Mouse (Mus musculus) lung, embryonic 16.5 days (tissue): ENCODE measurements around the gene Mansc1. TPM values are rescaled to one million over a fixed set of nuclear protein-coding genes. Genes with fewer than 3 reads are reported as not detected.

ENCODE experiments used
- ATAC-seq: fragments of 200-750 bp; cut with Nextera tagmentation; 2 replicates; pipeline ENCODE4 v1.8.0; 2017; ENCODE audit warnings: low read depth, mild to moderate bottlenecking, moderate library complexity
- H3K27ac ChIP-seq: fragments of 300-500 bp; sonication (generic); 2 replicates; pipeline ENCODE4 v1.5.1; 2014; ENCODE audit warnings: mild to moderate bottlenecking, control low read depth, low read length
- H3K27me3 ChIP-seq: fragments of 300-500 bp; sonication (generic); 2 replicates; pipeline ENCODE4 v1.6.1; 2014; ENCODE audit warnings: low read depth, low read length, mixed read lengths; ENCODE audit not compliant: control insufficient read depth, insufficient read depth
- H3K36me3 ChIP-seq: fragments of 300-500 bp; sonication (generic); 2 replicates; pipeline ENCODE4 v1.6.1; 2014; ENCODE audit warnings: low read length; ENCODE audit not compliant: control insufficient read depth, insufficient read depth
- H3K4me1 ChIP-seq: fragments of 300-500 bp; sonication (generic); replicated peaks from 2 replicates; pipeline ENCODE4 v1.6.1; 2014; ENCODE audit warnings: low read length, mixed read lengths; ENCODE audit not compliant: control insufficient read depth, insufficient read depth
- H3K4me2 ChIP-seq: fragments of 300-500 bp; sonication (generic); 2 replicates; pipeline ENCODE4 v1.6.1; 2014; ENCODE audit warnings: low read depth, low read length, control low read depth
- H3K4me3 ChIP-seq: fragments of 300-500 bp; sonication (generic); 2 replicates; pipeline ENCODE4 v1.5.1; 2014; ENCODE audit warnings: mild to moderate bottlenecking, low read length, control low read depth
- H3K9ac ChIP-seq: fragments of 300-500 bp; sonication (generic); 2 replicates; pipeline ENCODE4 v1.6.1; 2014; ENCODE audit warnings: low read length, control low read depth
- H3K9me3 ChIP-seq: fragments of 300-500 bp; sonication (generic); 2 replicates; pipeline ENCODE4 v1.6.1; 2016; ENCODE audit warnings: low read length; ENCODE audit not compliant: control insufficient read depth
- WGBS: fragments of 180-500 bp; shearing (Covaris S2); extraction: QIAGEN DNeasy Blood & Tissue Kit; methylation state at CpG from one replicate; pipeline ENCODE4 v1.1.7; 2014; 5-methylcytosine and 5-hydroxymethylcytosine counted together
- polyA plus RNA-seq: library from polyadenylated mRNA; unstranded; fragments of >200 nt; fragmentation: Nextera tagmentation; extraction: Ambion mirVana; gene quantifications from 2 replicates; pipeline ENCODE4 v1.2.1, GENCODE M21; 2015

The Mansc1 gene
- polyA plus RNA-seq, 1 experiment from 2014 or later: 9.8 TPM

GRCm38 (mm10) chr6:134664573-134664972, 32.3 kb upstream of the Mansc1 start:
- no peak overlapping the region for H3K27ac ChIP-seq
- H3K9me3 ChIP-seq: no peaks in the 10 kb centered on the region
- ATAC-seq: no peak
- H3K4me2 ChIP-seq: no peak overlapping the region
- no peak overlapping the region for H3K9ac ChIP-seq
- no peaks in the 10 kb centered on the region for H3K4me1 ChIP-seq
- H3K27me3 ChIP-seq: no peaks in the 10 kb centered on the region
- H3K4me3 ChIP-seq: no peak overlapping the region
- WGBS: 71% methylated on average over 5 of the region's 5 CpGs
- no peaks in the 10 kb centered on the region for H3K36me3 ChIP-seq

GRCm38 (mm10) chr6:134660714-134661406, 28.6 kb upstream of the Mansc1 start:
- Histone ChIP-seq H3K4me1 (0 out of 2 replicates have a peak, but pooled peaks cover 3% of the 10 kb centered on the region), H3K4me3 (no peak overlapping the region), H3K27ac (no peak overlapping the region), H3K9ac (no peak overlapping the region), H3K4me2 (no peak overlapping the region), H3K9me3 (no peaks in the 10 kb centered on the region), H3K36me3 (no peaks in the 10 kb centered on the region), H3K27me3 (no peaks in the 10 kb centered on the region)
- WGBS: 63% methylated on average over 8 of the region's 8 CpGs
- no peak for ATAC-seq

GRCm38 (mm10) chr6:134659108-134659958, 27.0 kb upstream of the Mansc1 start:
- H3K4me2 ChIP-seq: 0 out of 2 replicates have a peak overlapping the region, but pooled peaks have one; percentile 13
- ATAC-seq: peak; percentile 91
- no peak overlapping the region for H3K4me3 ChIP-seq
- no peak overlapping the region for H3K27ac ChIP-seq
- H3K9ac ChIP-seq: no peak overlapping the region
- 16% methylated on average over 9 of the region's 9 CpGs for WGBS
- 0 out of 2 replicates have a peak, but pooled peaks cover 3% of the 10 kb centered on the region for H3K4me1 ChIP-seq
- no peaks in the 10 kb centered on the region for H3K27me3 ChIP-seq
- H3K9me3 ChIP-seq: no peaks in the 10 kb centered on the region
- no peaks in the 10 kb centered on the region for H3K36me3 ChIP-seq

GRCm38 (mm10) chr6:134656527-134656926, 24.2 kb upstream of the Mansc1 start:
- Histone ChIP-seq H3K9me3 (no peaks in the 10 kb centered on the region), H3K27ac (peak overlapping the region; percentile 53; the same call in 1 of the 2 replicates), H3K9ac (no peak overlapping the region), H3K4me3 (no peak overlapping the region), H3K36me3 (no peaks in the 10 kb centered on the region), H3K4me2 (no peak overlapping the region), H3K27me3 (no peaks in the 10 kb centered on the region), H3K4me1 (0 out of 2 replicates have a peak, but pooled peaks cover 3% of the 10 kb centered on the region)
- 67% methylated on average over 4 of the region's 4 CpGs for WGBS
- ATAC-seq: no peak

- H3K4me2 ChIP-seq: no peak overlapping the region
- H3K9me3 ChIP-seq: no peaks in the 10 kb centered on the region
- H3K4me1 ChIP-seq: no peaks in the 10 kb centered on the region
- ATAC-seq: no peak
- no peak overlapping the region for H3K9ac ChIP-seq
- no peak overlapping the region for H3K4me3 ChIP-seq
- 87% methylated on average over 5 of the region's 5 CpGs for WGBS
- no peak overlapping the region for H3K27ac ChIP-seq
- no peaks in the 10 kb centered on the region for H3K27me3 ChIP-seq
- H3K36me3 ChIP-seq: no peaks in the 10 kb centered on the region
Observed at GRCm38 (mm10) chr6:134648356-134648755, 16.1 kb upstream of the Mansc1 start.

GRCm38 (mm10) chr6:134647621-134648020, 15.3 kb upstream of the Mansc1 start:
- Histone ChIP-seq H3K27ac (no peak overlapping the region), H3K9ac (no peak overlapping the region), H3K27me3 (no peaks in the 10 kb centered on the region), H3K36me3 (no peaks in the 10 kb centered on the region), H3K4me2 (no peak overlapping the region), H3K9me3 (no peaks in the 10 kb centered on the region), H3K4me3 (no peak overlapping the region), H3K4me1 (no peaks in the 10 kb centered on the region)
- ATAC-seq: no peak
- WGBS: 21% methylated on average over 5 of the region's 5 CpGs

DNA sequence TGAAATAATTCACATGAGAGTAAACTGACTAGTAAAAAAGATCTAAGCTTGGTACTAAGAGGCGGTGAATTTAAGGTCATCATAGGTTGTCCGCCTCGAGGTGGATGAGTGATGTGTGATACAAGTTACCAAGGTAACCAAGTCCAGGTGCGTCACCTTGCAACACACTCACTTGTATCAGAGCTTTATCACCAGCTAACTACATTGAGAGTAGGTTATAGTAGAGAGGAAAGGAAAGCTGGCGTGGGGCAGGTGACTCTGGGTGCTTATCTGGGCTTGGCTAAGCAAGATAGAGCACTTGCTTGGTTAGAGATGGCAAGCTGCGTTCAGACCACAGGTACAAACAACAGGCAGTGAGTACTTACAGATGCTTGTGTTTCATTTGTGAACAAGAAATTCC, 14.5 kb upstream of the Mansc1 start:
- Histone ChIP-seq H3K27me3 (no peaks in the 10 kb centered on the region), H3K4me1 (0 out of 2 replicates have a peak, but pooled peaks cover 2% of the 10 kb centered on the region), H3K4me2 (no peak overlapping the region), H3K36me3 (no peaks in the 10 kb centered on the region), H3K9ac (no peak overlapping the region), H3K4me3 (no peak overlapping the region), H3K9me3 (no peaks in the 10 kb centered on the region), H3K27ac (no peak overlapping the region)
- ATAC-seq: no peak
- 77% methylated on average over 6 of the region's 6 CpGs for WGBS

DNA sequence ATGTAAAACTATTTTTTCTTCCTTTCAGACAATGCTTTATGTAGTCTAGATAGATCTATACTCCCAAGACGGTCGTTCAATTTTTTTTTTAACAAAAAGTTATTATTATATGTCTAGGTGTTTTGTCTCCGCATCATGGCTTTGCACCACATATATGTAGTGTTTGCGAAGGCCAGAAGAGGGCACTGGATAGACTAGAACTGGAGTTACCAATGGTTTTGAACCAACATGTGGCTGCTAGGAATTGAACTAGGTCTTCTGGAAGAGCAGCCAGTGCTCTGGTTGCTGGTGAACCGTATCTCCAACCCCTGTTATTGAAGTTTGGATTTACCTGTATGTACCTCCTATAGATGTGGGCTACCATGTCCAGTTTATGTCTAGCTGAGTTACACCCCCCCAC, 11.0 kb upstream of the Mansc1 start:
- WGBS: 89% methylated on average over 5 of the region's 5 CpGs
- ATAC-seq: no peak

GRCm38 (mm10) chr6:134641738-134642446, 9.6 kb upstream of the Mansc1 start:
- WGBS: 55% methylated on average over 9 of the region's 9 CpGs
- Histone ChIP-seq H3K9ac (peak overlapping the region; percentile 91), H3K4me1 (peaks cover 7% of the 10 kb centered on the region; the same call in 1 of the 2 replicates), H3K4me3 (peak overlapping the region; percentile 90), H3K9me3 (no peaks in the 10 kb centered on the region), H3K27me3 (no peaks in the 10 kb centered on the region), H3K36me3 (no peaks in the 10 kb centered on the region), H3K27ac (no peak overlapping the region), H3K4me2 (peak overlapping the region; percentile 85)
- ATAC-seq: no peak

More for the DNA sequence above, 11.0 kb upstream of the Mansc1 start:
- Histone ChIP-seq H3K4me3 (no peak overlapping the region), H3K27ac (no peak overlapping the region), H3K27me3 (no peaks in the 10 kb centered on the region), H3K4me1 (peaks cover 7% of the 10 kb centered on the region; the same call in 1 of the 2 replicates), H3K4me2 (no peak overlapping the region), H3K36me3 (no peaks in the 10 kb centered on the region), H3K9ac (no peak overlapping the region), H3K9me3 (no peaks in the 10 kb centered on the region)
